Mouse (Mus musculus) thymus, adult 2 months (tissue): ENCODE measurements at regions not wholly inside any gene's neighbourhood (a gene's known extent, or its start where the extent isn't known, plus 50 kb on each side); places are given as distances from the start of the nearest gene placed in this dataset.

Experiments
- CTCF ChIP-seq: fragments of 200-500 bp; IDR thresholded peaks from 2 replicates; pipeline ENCODE4 v1.5.1; 2012; ENCODE audit warnings: mild to moderate bottlenecking, control low read depth, low read length, moderate library complexity, borderline replicate concordance; ENCODE audit not compliant: control insufficient read depth, poor library complexity, insufficient read depth; ENCODE audit errors: extremely low read depth
- POLR2A ChIP-seq: fragments of 200-500 bp; IDR thresholded peaks from 2 replicates; pipeline ENCODE4 v1.6.1; 2012; ENCODE audit warnings: mild to moderate bottlenecking, low read length, control low read depth, moderate library complexity; ENCODE audit not compliant: control insufficient read depth, poor library complexity, insufficient read depth; ENCODE audit errors: extremely low read depth

GRCm38 (mm10) chr13:60455863-60456551 is 145.7 kb upstream of the Dapk1 start:
- TF ChIP-seq POLR2A: no peak
- TF ChIP-seq CTCF: no peak
